Mouse (Mus musculus) G1E (cell line): ENCODE measurements at regions not wholly inside any gene's neighbourhood (a gene's known extent, or its start where the extent isn't known, plus 50 kb on each side); places are given as distances from the start of the nearest gene placed in this dataset.

Source experiments
- ATAC-seq: 2 replicates; pipeline ENCODE4 v1.8.0; 2016; ENCODE audit warnings: mild to moderate bottlenecking; ENCODE audit not compliant: insufficient number of reproducible peaks, poor library complexity, low FRiP score, severe bottlenecking; ENCODE audit errors: extremely low read depth
- DNase-seq: peaks from one replicate; pipeline ENCODE4 v3.0.0; 2012; ENCODE audit warnings: low spot score
- H3K27me3 ChIP-seq: 2 replicates; pipeline ENCODE4 v1.6.1; 2012; ENCODE audit warnings: mild to moderate bottlenecking, low read length, inconsistent platforms; ENCODE audit not compliant: insufficient read depth
- H3K36me3 ChIP-seq: replicated peaks from 2 replicates; pipeline ENCODE3; 2012; ENCODE audit warnings: mild to moderate bottlenecking, inconsistent platforms
- H3K4me1 ChIP-seq: 2 replicates; pipeline ENCODE4 v1.6.1; 2012; ENCODE audit warnings: low read depth, low read length, inconsistent platforms, mixed read lengths; ENCODE audit not compliant: insufficient read depth
- H3K4me3 ChIP-seq: 2 replicates; pipeline ENCODE4 v1.5.1; 2012; ENCODE audit warnings: low read depth, mild to moderate bottlenecking, inconsistent platforms, low read length, moderate library complexity, mixed read lengths
- H3K9me3 ChIP-seq: replicated peaks from 2 replicates; pipeline ENCODE4 v1.6.1; 2012; ENCODE audit warnings: inconsistent platforms
- CTCF ChIP-seq: IDR thresholded peaks from 2 replicates; pipeline ENCODE4 v1.5.1; 2012; ENCODE audit warnings: low read depth, low read length, inconsistent platforms, mixed read lengths
- GATA1 ChIP-seq: IDR thresholded peaks from 2 replicates; pipeline ENCODE4 v1.6.1; 2012; ENCODE audit warnings: borderline replicate concordance, low read length, inconsistent platforms, mixed read lengths
- GATA2 ChIP-seq: IDR thresholded peaks from 2 replicates; pipeline ENCODE4 v1.6.1; 2012; ENCODE audit warnings: low read depth, low read length, inconsistent platforms, borderline replicate concordance
- POLR2AphosphoS5 ChIP-seq: IDR thresholded peaks from 2 replicates; pipeline ENCODE4 v1.6.1; 2012; ENCODE audit warnings: low read depth, low read length, inconsistent platforms; ENCODE audit not compliant: insufficient replicate concordance
- TAL1 ChIP-seq: conservative IDR thresholded peaks from 2 replicates; pipeline ENCODE4 v1.6.1; 2012; ENCODE audit warnings: low read depth, low read length, inconsistent platforms, mixed read lengths

DNA sequence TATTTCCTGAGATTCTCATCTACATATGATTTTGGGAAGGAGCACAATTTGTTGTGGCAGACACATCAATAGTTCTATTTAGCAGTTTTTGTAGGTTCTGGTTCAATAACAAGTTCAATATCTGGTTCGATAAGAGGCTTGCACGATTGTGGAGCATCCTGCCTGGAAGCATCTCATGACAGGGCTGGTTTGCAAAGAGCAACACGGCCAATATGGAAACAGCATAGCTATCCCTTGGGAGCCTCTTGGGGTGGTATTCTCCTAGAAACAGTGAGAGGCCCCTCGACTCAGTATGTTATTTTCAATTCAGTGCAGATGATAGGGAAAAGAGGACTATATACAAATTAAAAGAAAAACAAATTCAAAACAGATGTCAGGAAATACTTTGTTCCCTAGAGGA lies 364.5 kb upstream of the Arglu1 start:
- H3K27me3 ChIP-seq: no peaks in the 10 kb centered on the region
- H3K4me1 ChIP-seq: no peaks in the 10 kb centered on the region
- no peaks in the 10 kb centered on the region for H3K9me3 ChIP-seq
- H3K36me3 ChIP-seq: no peaks in the 10 kb centered on the region
- TF ChIP-seq CTCF (no peak), POLR2AphosphoS5 (no peak), TAL1 (no peak), GATA1 (no peak)
- ATAC-seq (no peak), DNase-seq (no peak)
- H3K4me3 ChIP-seq: no peak overlapping the region

DNA sequence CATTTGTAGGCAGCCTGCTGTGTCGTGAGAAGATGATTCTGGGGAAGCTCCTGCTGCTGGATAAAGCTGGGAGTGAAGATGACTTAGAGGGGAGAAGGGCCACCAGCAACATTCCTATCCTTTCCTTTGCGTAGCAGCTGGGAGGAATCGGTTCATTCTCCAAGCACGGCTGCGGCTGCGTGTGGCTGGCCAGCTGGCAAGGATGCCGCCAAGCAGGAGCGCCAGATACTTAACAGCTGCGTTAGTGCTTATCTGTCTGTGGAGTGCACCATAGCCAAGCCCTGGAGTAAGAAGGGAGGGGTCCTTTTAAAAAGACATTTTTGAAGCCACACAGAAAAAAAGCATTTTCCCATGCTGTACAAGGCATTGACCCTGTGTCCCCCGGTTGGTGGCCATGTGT lies 361.4 kb upstream of the Arglu1 start:
- no peaks in the 10 kb centered on the region for H3K27me3 ChIP-seq
- H3K4me1 ChIP-seq: no peaks in the 10 kb centered on the region
- DNase-seq (no peak), ATAC-seq (no peak)
- H3K36me3 ChIP-seq: no peaks in the 10 kb centered on the region
- no peak overlapping the region for H3K4me3 ChIP-seq
- TF ChIP-seq CTCF (no peak), GATA1 (no peak), TAL1 (no peak), POLR2AphosphoS5 (no peak), GATA2 (no peak)
- no peaks in the 10 kb centered on the region for H3K9me3 ChIP-seq

DNA sequence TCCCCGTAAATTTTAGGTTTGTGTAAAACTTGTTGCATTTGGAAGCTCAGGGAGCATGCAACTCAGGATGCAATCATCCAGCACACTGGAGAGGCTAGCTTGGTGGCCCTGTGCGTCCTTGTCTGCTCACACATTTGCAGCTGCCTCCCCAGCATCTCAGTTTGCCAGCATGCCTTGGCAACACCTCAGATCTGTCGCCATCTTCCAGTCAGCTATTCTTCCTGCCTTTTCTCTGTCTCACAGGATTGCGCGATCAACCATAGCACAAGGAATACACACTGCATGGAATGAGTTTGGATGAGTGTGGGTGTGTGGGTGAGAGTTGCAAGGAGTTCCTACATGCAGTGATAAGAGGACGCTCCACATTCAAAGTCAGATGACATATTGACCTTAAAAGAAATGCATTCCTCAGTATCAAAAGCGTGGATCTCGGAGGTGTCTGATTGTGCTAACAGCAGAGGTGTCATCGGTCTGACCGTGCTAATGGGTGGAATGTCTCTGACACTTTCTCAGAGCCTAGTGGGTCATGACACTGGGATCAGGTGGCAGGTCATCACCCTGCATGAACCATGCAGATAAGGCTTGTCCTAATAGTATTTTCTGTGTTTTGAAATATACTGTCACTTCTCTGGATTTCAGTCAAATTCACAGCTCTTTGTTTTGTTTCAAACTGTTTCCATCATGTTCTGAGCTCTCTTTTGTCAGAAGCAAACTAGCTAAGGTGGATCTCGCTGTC lies 360.6 kb upstream of the Arglu1 start:
- Histone ChIP-seq H3K27me3 (no peaks in the 10 kb centered on the region), H3K9me3 (no peaks in the 10 kb centered on the region), H3K36me3 (no peaks in the 10 kb centered on the region), H3K4me3 (no peak overlapping the region), H3K4me1 (no peaks in the 10 kb centered on the region)
- DNase-seq: no peak
- TF ChIP-seq GATA2 (no peak), TAL1 (no peak), POLR2AphosphoS5 (no peak), CTCF (no peak), GATA1 (no peak)
- no peak for ATAC-seq

DNA sequence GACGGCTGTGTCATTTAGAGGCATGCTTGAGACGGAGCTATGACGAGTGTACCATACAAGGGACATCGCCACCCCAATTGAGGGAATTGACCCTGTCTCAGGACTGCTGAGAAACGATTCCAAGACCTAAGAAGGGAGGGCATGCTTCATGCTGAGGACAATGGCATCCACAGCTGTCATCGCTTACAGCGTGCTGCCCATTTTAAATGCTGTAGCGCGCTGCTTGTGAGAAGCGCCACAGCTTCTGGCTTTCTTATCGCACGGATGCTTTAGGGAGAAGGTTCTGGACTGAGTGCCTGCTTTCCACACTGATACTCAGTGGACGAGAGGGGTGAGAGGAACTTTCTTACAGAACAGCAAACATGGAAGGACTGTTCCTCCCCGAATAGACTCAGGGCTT lies 357.8 kb upstream of the Arglu1 start:
- H3K27me3 ChIP-seq: no peaks in the 10 kb centered on the region
- no peak for DNase-seq
- no peaks in the 10 kb centered on the region for H3K36me3 ChIP-seq
- ATAC-seq: no peak
- no peak overlapping the region for H3K4me3 ChIP-seq
- no peak for TF ChIP-seq POLR2AphosphoS5
- TF ChIP-seq CTCF: no peak
- TF ChIP-seq GATA2: no peak
- TF ChIP-seq GATA1: no peak
- no peak for TF ChIP-seq TAL1
- no peaks in the 10 kb centered on the region for H3K4me1 ChIP-seq
- H3K9me3 ChIP-seq: no peaks in the 10 kb centered on the region

DNA sequence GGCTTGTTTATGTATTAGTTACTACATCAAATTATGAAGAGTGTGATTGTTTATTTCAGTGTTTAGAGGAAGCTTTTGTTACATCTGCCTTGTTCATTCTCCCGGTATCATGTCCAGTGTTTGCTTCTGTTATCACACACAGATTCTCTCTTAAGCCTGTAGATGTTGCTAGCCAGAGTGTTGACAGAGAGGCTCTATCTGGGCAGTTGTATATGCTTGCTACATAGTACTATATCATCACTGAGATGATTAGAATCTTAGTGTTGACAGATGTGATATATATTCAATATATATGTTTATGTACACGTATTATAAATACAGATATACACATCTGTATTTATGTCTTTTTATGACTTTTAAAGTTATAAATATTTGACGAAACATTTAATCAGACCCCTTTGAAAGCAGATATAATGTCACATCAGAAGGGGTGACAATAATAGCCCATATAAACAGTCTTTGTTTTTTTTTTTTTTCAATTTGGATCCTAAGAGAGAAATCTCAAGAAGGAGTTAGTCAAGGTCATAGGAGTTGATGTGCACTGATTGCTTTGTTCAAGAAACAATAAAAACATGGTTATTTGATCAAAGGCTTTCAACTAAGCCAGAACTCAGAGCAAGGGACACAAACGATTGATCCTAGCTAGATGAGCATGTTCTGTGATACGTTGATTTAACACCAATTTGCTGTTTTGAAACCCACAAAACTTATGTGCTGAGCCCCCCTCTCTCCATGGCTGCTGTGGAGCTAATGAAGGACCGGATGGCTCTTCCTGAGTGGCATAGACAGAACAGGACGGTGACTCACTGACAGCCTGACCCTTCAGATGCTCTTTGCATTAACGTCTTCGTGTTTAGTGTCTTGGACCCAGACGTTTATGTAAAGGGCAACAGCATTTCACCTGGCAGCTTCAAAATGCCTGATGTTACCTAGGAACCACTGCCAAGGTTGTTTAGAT lies 352.8 kb upstream of the Arglu1 start:
- no peak for ATAC-seq
- TF ChIP-seq GATA1 (no peak), POLR2AphosphoS5 (no peak), GATA2 (no peak), CTCF (no peak), TAL1 (no peak)
- H3K27me3 ChIP-seq: no peaks in the 10 kb centered on the region
- H3K4me3 ChIP-seq: no peak overlapping the region
- H3K36me3 ChIP-seq: no peaks in the 10 kb centered on the region
- H3K4me1 ChIP-seq: no peaks in the 10 kb centered on the region
- DNase-seq: no peak
- no peaks in the 10 kb centered on the region for H3K9me3 ChIP-seq

DNA sequence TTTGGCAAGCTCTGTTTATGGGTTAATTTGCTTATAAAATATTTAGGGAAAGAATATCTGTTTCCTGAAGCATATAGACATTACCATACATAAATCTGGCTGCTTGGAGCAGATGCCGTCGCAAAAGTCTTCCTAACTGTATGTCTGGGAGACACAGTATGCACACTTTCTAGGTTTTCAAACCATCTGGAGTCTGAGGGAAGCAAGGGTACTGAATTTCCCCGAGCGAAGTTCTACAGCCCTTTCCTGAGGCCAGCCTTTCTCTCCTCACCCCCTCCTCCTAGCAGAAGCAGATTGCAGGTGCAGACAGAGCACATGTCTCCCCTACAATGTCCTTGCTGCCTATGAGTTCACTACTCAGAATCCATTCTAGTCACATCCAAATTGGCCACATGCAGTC lies 338.8 kb upstream of the Arglu1 start:
- Histone ChIP-seq H3K4me1 (no peaks in the 10 kb centered on the region), H3K9me3 (no peaks in the 10 kb centered on the region), H3K36me3 (no peaks in the 10 kb centered on the region), H3K27me3 (no peaks in the 10 kb centered on the region), H3K4me3 (no peak overlapping the region)
- ATAC-seq (no peak), DNase-seq (no peak)
- TF ChIP-seq GATA1: no peak
- no peak for TF ChIP-seq GATA2
- no peak for TF ChIP-seq CTCF
